Mouse (Mus musculus) c-Kit-positive CD71-positive TER-119-negative erythroid progenitor cells, embryonic 14.5 days (primary cell): ENCODE measurements around the gene Serhl.
"Not testable (repeated sequence)": the region's sequence is repeated elsewhere in the genome, so short reads cannot be mapped to it uniquely, and the experiment has no call there.

Source experiments
- DNase-seq: peaks from one replicate; pipeline ENCODE4 v3.0.0-alpha.2; 2013; ENCODE audit warnings: low read depth

The Serhl gene

DNA sequence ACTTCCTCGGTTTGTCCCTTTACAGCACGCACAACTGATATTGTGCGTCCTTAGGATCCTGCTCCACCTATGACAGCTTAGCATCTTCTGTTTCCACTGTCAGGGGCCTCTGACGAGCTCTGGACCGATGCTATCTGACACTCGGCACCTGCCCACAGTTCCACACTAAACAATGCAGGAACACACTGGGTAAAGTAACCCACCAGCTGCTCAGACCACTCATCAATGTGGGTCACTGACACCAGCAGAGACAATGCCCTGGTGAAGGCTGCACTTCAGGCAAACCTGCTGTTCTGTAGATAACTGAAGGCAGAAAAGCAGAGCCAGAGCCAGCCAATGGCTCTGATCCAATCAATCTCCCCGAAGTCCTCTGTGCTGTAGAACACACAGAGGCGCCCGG lies 37.3 kb downstream of the Serhl start:
- no peak for DNase-seq

DNA sequence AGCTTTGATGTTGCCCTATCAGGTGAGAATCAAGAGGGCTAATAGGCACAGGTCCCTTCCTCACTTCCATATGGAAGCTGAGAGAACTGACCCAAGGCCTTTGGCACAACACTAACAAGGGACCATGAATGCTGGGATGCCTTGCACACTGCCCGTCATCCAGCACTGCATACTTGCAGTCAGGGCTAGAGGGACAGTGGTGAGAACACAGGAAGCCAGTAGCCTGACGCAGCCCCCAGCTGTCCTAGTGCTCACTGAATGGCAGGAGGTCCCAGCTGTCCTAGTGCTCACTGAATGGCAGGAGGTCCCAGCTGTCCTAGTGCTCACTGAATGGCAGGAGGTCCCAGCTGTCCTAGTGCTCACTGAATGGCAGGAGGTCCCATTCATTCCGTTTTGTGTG lies 37.7 kb downstream of the Serhl start:
- not testable (repeated sequence) for DNase-seq

DNA sequence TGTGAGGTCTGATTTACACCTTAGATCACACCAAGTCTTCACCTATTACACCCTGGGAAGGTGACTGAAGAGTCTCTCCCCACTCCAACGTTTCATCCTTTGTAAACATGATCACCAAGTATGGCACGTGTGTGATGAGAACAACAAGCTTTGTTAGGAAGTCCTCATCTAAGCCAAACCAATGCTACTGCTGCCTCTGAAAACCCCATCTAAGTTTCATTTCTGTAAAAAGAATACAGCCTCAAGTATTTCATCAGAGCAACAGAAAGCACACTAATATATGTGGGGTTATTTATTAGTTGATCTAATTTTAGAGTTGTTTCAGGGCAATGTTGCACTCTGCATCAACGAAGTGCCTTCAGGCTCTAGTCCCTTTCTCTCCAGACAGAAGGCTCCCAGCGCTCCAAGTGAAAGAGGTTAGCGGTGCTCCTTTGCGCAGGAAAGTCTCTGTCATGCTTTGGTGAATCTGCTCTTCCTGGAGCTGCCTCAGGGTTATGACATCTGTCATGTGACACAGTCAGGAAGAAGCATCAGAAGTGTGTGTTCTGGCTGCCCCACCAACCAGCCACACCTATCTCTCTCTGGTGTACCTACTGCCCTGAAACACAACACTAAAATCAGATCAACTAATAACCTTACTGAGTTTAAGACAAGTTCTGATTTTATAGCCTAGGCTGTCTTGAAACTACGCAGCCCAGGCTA lies 40.4 kb downstream of the Serhl start:
- no peak for DNase-seq

DNA sequence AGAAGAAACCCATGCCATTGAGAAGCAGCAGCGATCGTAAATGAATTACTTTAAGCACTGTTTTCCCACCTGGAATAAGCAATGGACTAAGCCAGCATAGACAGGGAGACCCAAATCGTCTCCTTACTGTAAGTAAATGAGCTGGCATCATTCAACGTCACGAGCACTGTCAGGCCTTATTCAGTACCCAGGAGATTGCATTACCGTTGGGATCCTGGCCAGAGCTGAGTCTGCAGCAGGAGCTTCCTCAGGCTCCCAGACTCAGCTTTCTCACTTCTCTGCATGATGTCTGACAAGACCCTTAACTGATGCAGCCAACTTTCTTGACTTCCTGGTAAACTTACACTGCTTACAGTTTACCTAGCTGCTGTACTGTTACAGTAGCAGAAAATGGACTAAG lies 45.4 kb downstream of the Serhl start:
- no peak for DNase-seq

GRCm38 (mm10) chr15:83135654-83136053 lies 46.3 kb downstream of the Serhl start:
- no peak for DNase-seq

DNA sequence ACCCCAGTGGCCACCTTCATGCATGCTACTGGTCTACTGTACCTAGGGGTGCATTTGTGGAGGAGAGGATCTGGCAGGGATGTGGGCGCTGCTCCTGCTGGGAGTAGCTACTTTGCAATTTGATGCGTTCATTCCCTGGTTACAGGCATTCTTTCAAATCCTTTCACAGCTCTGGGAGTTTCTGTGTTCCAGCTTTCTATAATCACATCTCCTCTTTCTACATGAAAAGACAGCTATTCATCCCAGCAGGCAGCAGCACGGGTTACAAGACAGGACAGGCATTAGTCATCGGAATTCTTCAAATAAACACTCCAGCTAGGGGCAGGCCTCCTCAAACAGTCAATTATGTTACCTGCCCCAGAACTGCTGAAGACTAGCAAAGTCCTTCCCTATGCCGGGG lies 53.6 kb downstream of the Serhl start:
- DNase-seq: no peak

DNA sequence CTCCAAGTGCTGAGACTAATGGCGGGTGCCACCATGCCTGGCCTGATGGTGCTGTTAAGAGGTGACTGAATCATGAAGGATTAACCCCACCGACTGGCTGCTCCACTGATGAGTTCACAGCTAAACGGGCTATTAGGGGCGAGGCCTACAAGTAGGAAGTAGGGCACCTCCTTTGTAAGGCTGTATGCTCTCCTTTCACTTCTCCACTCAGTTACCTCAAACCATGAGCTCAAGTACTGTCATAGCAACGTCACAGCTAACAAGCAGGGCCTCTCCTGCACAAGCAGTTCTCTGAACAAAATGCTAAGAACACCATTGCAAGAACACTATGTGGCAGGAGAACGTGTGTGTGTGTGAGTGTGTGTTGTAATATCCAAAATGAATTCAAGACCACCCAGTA lies 56.2 kb downstream of the Serhl start:
- DNase-seq: no peak

GRCm38 (mm10) chr15:83148395-83148794 lies 59.1 kb downstream of the Serhl start:
- no peak for DNase-seq

DNA sequence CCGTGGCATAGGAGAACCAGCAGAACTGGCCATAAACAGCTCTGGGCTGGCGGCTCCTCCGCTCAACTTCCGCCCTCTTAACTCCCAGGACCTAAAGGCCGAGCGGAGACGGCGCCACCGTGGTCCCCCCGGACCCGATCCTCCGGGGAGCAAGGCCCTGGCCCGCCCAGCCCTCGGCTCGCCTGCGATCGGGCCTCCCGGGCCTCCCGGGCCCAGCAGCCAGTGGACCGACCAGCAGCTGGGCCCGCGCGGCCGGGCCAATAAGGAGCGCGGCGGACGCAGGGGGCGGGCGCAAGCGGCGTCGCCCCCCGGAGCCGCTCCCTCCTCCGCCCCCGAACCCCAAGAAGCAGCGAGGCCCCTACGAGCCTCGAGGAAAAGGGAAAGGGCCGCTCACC lies 59.5 kb downstream of the Serhl start:
- DNase-seq: no peak

- peak; percentile 97 for DNase-seq
These were observed 60.1 kb downstream of the Serhl start, which contains the start of gene Poldip3 for GRCm38 (mm10) chr15:83149196-83150072. TSS of gene Poldip3 (minus strand) at chr15:83149384.

- no peak for DNase-seq
These were observed 60.8 kb downstream of the Serhl start for GRCm38 (mm10) chr15:83150073-83150442.

- DNase-seq: no peak
These were observed 61.4 kb downstream of the Serhl start for GRCm38 (mm10) chr15:83150694-83151093.

DNA sequence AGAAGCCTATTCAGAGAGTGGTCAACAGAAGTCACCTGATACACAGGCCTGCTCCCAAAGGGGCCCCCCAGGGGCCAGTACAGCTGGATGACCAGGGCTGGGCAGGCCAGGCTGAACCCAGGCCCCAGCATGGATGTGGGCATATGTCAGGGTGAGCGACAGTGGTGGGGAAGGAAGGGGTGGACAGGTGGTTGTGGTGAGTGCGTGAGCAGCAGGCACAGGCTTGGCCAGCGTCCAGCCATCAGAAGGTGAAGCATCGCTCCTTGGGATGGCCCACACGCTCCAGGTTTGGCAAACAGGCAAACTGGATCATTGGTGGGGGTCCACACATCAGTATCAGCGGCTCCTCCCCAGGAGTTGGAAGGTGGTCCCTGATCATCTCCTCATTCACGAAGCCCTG lies 65.0 kb downstream of the Serhl start:
- no peak for DNase-seq

GRCm38 (mm10) chr15:83155672-83156419 lies 66.5 kb downstream of the Serhl start:
- DNase-seq: no peak

- DNase-seq: no peak
These were observed 67.8 kb downstream of the Serhl start for GRCm38 (mm10) chr15:83156929-83157666.

DNA sequence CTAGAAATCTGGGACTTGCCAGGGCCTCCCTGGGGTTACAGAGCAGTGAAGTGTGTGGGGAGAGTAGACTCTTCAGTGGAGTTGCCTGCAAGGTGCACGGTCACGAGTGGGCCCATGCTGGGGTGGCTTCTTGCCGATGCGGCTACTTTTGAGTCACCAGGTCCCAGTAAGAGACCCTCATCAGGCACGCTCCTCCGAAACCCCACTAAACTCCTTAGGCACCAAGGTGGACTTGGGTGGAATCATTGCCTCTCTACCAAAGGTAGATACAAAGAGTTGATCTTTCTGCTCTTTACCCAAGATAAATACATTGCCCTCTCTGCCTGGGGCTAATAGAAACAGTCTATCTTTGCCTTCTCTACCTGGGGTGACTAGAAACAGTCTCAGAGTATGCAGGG lies 68.4 kb downstream of the Serhl start:
- DNase-seq: no peak

GRCm38 (mm10) chr15:83158587-83159160 lies 69.4 kb downstream of the Serhl start:
- DNase-seq: no peak

- DNase-seq: no peak
These were observed 70.5 kb downstream of the Serhl start for GRCm38 (mm10) chr15:83159823-83160222.

GRCm38 (mm10) chr15:83160561-83160960 lies 71.3 kb downstream of the Serhl start:
- no peak for DNase-seq

DNA sequence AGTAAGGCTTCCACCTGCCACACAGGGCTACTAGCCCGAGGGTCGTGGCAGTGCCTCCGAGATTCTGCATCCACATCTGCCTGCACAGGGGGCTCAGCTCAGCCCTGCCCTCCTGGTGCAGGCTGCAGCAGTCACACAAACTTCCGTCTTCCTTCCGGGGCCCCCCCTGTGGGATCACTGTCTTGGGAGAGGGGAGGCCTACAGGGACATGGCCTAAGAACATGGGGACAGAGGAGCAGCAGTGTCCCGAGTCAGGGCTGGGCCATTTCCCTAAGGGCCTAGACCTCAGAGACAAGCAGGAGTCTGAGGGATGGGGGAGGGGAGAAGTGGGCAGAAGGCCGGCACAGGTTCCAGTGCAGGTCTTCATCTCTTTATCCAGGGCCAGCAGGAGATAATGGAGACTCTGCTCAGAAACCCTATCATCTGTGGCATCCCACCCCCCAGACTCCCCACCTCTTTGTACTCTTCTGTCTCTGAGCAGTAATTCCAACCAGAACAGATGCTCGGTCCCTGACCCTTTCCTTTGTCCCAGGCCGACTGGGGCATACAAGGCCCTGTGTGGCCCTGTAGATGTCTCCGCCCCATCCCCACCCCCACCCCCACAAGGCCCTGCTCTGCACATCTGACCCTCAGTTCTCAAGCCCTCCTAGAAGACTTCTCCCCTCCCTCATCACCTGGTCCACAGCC lies 71.9 kb downstream of the Serhl start:
- no peak for DNase-seq

DNA sequence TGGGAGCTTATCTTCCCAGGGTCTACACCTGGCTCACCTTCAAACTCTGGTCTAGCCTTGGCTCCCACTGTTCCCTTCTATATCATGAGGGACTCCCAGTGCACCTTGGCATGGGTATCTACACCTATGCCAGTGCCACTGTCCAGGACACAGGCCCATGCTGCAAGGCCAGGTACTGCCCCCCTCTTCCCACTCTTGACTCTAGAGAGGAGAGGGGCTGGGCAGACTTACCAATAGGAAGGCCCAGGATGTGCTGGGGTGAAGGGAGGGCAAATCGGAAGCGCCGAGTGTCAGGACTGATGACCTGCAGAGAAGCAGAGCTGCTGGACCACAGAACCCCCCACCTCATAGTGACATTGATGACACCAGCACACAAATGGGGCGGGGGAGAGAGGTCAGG lies 72.7 kb downstream of the Serhl start:
- no peak for DNase-seq
